Mouse (Mus musculus) kidney, adult 2 months (tissue): ENCODE measurements at regions not wholly inside any gene's neighbourhood (a gene's known extent, or its start where the extent isn't known, plus 50 kb on each side); places are given as distances from the start of the nearest gene placed in this dataset.

Experiments used
- DNase-seq: peaks from one replicate; pipeline ENCODE4 v3.0.0; 2021
- H3K27ac ChIP-seq: fragments of 200-500 bp; 2 replicates; pipeline ENCODE4 v1.5.1; 2012; ENCODE audit warnings: low read depth, low read length, control low read depth, inconsistent platforms; ENCODE audit not compliant: insufficient read depth
- H3K27me3 ChIP-seq: fragments of 200-500 bp; replicated peaks from 2 replicates; pipeline ENCODE4 v1.6.1; 2012; ENCODE audit warnings: mild to moderate bottlenecking, moderate library complexity, low read length, inconsistent platforms; ENCODE audit not compliant: control insufficient read depth, insufficient read depth
- H3K36me3 ChIP-seq: fragments of 200-500 bp; 2 replicates; pipeline ENCODE4 v1.6.1; 2012; ENCODE audit warnings: mild to moderate bottlenecking, moderate library complexity, low read length, inconsistent platforms; ENCODE audit not compliant: control insufficient read depth, insufficient read depth
- H3K4me1 ChIP-seq: fragments of 200-500 bp; 2 replicates; pipeline ENCODE4 v1.6.1; 2011; ENCODE audit warnings: low read length; ENCODE audit not compliant: control insufficient read depth, insufficient read depth
- H3K4me3 ChIP-seq: fragments of 200-500 bp; 2 replicates; pipeline ENCODE4 v1.5.1; 2011; ENCODE audit warnings: mild to moderate bottlenecking, low read depth, low read length, control low read depth; ENCODE audit not compliant: insufficient read depth
- CTCF ChIP-seq: fragments of 200-500 bp; conservative IDR thresholded peaks from 2 replicates; pipeline ENCODE4 v1.5.1; 2011; ENCODE audit warnings: low read depth, mild to moderate bottlenecking, control low read depth, low read length, moderate library complexity, mixed read lengths; ENCODE audit not compliant: insufficient read depth, insufficient read length
- POLR2A ChIP-seq: fragments of 200-500 bp; IDR thresholded peaks from one replicate; pipeline ENCODE4 v1.6.1; 2011; ENCODE audit warnings: low read depth, low read length, control low read depth
- WGBS: fragments of 180-500 bp; shearing (Covaris S2); methylation state at CpG from one replicate; pipeline ENCODE4 v1.1.7; 2018; 5-methylcytosine and 5-hydroxymethylcytosine counted together

DNA sequence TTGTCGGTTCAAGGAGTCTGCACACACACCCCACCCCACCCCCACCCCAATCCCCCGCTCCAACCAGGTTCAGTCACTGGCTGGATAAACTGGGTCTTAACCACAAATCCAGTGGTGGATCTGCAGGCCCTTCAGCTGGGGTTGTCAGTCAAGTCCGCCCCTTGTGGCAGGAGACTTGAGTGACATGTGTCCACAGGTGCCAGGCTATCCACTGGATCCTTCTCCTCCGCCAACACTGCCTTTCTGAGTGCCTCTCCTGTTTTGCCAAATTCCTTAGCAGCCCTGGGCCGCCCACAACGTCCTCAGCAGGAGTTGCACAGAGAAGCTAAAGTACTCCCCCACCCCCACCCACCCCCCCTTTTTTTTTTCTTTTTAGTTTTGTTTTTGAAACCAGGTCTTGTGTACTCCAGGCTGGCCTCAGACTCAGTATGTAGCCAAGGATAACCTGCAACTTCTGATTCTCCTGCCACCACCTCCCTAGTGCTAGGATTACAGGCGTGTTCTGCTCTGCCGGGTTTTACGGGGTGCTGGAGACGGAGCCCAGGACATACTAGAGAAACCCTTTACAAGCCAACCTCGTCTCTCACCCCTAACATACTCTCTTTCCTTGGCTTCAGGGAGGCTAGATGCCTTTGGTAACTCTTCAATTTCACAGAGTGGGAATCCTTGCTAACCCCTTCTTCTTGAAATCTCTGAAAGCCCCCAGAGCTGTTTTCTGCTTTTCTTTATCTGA, 57.2 kb upstream of the Zfp280d start:
- H3K4me3 ChIP-seq: no peak overlapping the region
- no peaks in the 10 kb centered on the region for H3K36me3 ChIP-seq
- no peaks in the 10 kb centered on the region for H3K4me1 ChIP-seq
- WGBS: 71% methylated on average over 11 of the region's 11 CpGs
- DNase-seq: no peak
- no peak overlapping the region for H3K27ac ChIP-seq
- H3K27me3 ChIP-seq: no peaks in the 10 kb centered on the region
- TF ChIP-seq CTCF (no peak; the same call in 1 of the 2 replicates), POLR2A (no peak)

DNA sequence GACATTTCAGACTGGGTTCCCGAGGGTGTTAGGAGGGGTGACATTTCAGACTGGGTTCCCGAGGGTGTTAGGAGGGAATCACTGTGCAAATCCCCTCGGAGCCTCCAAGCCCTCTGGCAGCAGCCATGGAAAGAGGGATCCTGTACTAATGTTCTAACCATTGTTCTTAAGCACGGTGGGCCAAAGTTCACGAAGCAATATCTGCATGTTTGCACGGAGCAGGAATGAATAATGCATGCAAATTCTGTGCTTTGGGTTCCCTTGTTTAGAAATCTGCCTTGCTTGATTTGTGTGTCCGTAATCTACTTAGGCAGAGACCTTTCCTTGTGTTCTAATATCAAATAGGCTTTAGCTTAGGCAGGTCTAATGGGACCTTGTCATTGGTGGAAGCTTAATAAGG, 55.9 kb upstream of the Zfp280d start:
- Histone ChIP-seq H3K36me3 (no peaks in the 10 kb centered on the region), H3K27ac (no peak overlapping the region), H3K27me3 (no peaks in the 10 kb centered on the region), H3K4me3 (no peak overlapping the region), H3K4me1 (no peaks in the 10 kb centered on the region)
- 53% methylated on average over 7 of the region's 7 CpGs for WGBS
- no peak for TF ChIP-seq POLR2A
- TF ChIP-seq CTCF: no peak
- no peak for DNase-seq

DNA sequence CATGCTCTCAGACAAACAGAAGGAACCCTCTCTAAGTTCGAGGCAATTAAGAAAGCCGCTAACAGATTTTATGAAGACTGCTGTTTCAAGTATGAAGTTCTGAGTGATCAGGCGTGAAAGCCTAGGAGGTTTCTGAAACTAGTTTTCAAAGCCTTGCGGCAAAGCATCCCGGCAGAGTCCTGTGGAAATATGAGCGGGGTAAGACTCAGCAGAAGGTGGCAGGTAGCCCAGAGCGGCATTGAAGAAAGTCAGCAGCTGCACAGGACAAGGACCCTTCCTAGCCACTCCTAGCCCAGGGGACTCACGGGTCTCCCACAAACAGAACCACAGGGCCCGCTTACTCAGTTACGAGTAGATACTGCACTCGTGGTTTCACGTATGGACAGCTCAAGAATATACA, 54.8 kb upstream of the Zfp280d start:
- Histone ChIP-seq H3K4me1 (no peaks in the 10 kb centered on the region), H3K27me3 (no peaks in the 10 kb centered on the region), H3K36me3 (no peaks in the 10 kb centered on the region), H3K27ac (no peak overlapping the region), H3K4me3 (no peak overlapping the region)
- WGBS: 78% methylated on average over 12 of the region's 12 CpGs
- no peak for DNase-seq
- no peak for TF ChIP-seq CTCF
- no peak for TF ChIP-seq POLR2A

DNA sequence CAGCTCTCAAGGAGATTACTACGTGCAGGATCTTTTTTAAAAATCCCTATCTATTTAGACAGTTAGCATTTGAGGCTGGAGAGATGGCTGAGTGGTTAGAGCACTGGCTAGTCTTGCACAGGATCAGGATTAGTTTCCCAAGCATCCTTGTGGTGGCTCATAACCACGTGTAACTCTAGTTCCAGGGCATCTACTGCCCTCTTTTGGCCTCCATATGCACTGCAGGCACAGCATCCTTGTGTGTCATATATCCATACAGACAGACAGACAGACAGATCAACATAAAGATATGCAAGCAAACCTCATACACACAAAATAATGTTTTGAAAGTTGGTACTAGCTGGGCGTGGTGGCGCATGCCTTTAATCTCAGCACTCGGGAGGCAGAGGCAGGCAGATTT, 53.3 kb upstream of the Zfp280d start:
- DNase-seq: no peak
- Histone ChIP-seq H3K4me3 (no peak overlapping the region), H3K4me1 (no peaks in the 10 kb centered on the region)

More for the DNA sequence above, 53.3 kb upstream of the Zfp280d start:
- H3K36me3 ChIP-seq: no peaks in the 10 kb centered on the region
- no peaks in the 10 kb centered on the region for H3K27me3 ChIP-seq
- H3K27ac ChIP-seq: no peak overlapping the region
- TF ChIP-seq POLR2A: no peak
- TF ChIP-seq CTCF: peak; percentile 22; the same call in 1 of the 2 replicates
- WGBS: 88% methylated on average over 5 of the region's 5 CpGs
